Comparison of ENCODE assay signal across 25 mouse cellular contexts in genomic region chr9:66393304-66393703, GRCm38 (mm10).
"Had no signal": no experiment of that assay in that cellular context is flagged by ENCODE, and none has a peak within 500 bp of the region (broad histone marks: within the 10 kb centered on the region; RNA-seq: fewer than 3 reads in every experiment).

No protein-coding gene starts in this region.

- H3K9me3 ChIP-seq: heart, embryonic 13.5 days; heart, embryonic 15.5 days; hindbrain, embryonic 13.5 days; hindbrain, embryonic 15.5 days; kidney, embryonic 15.5 days; limb, embryonic 10.5 days; limb, embryonic 12.5 days; liver, embryonic 13.5 days; liver, embryonic 15.5 days had no signal

- H3K9ac ChIP-seq: heart, embryonic 13.5 days; heart, embryonic 15.5 days; hindbrain, embryonic 13.5 days; hindbrain, embryonic 15.5 days; kidney, embryonic 15.5 days; limb, embryonic 12.5 days; liver, embryonic 13.5 days; liver, embryonic 15.5 days; liver, postnatal 0 days had no signal

- H3K4me1 ChIP-seq: heart, embryonic 13.5 days; heart, embryonic 15.5 days; hindbrain, embryonic 13.5 days; hindbrain, embryonic 15.5 days; kidney, embryonic 15.5 days; limb, embryonic 10.5 days; limb, embryonic 12.5 days; liver, embryonic 13.5 days; liver, embryonic 15.5 days had no signal

- H3K4me3 ChIP-seq: heart, adult 2 months; heart, embryonic 13.5 days; heart, embryonic 15.5 days; hindbrain, embryonic 13.5 days; hindbrain, embryonic 15.5 days; kidney, embryonic 15.5 days; layer of hippocampus, adult 2 months; limb, embryonic 10.5 days; limb, embryonic 12.5 days; liver, embryonic 13.5 days; liver, embryonic 15.5 days had no signal

- H3K27me3 ChIP-seq: heart, embryonic 13.5 days; heart, embryonic 15.5 days; hindbrain, embryonic 13.5 days; hindbrain, embryonic 15.5 days; kidney, embryonic 15.5 days; limb, embryonic 12.5 days; liver, embryonic 13.5 days; liver, embryonic 15.5 days had no signal

- DNase-seq: gastrocnemius, postnatal 14 days; gastrocnemius, postnatal 36 days; heart, adult 11 months; heart, adult 2 months; heart, postnatal 14 days; heart, postnatal 36 days; kidney, adult 11 months; kidney, adult 2 months; kidney, adult 9 months; kidney, postnatal 10 days; kidney, postnatal 25 days; kidney, postnatal 4 days; liver; liver, embryonic 13.5 days; liver, postnatal 0 days had no signal

- H3K27ac ChIP-seq: heart, adult 2 months; heart, embryonic 13.5 days; heart, embryonic 15.5 days; hindbrain, embryonic 13.5 days; hindbrain, embryonic 15.5 days; hindbrain, postnatal 0 days; kidney, embryonic 15.5 days; layer of hippocampus, adult 2 months; limb, embryonic 10.5 days; limb, embryonic 12.5 days; liver, embryonic 13.5 days; liver, embryonic 15.5 days had no signal
